Mouse (Mus musculus): ENCODE measurements around the gene Cdkal1. TPM values are rescaled to one million over a fixed set of nuclear protein-coding genes. Genes with fewer than 3 reads are reported as not detected.

The Cdkal1 gene
- polyA plus RNA-seq, 1 experiment = 5.6 TPM

- no peaks in the 10 kb centered on the region for H3K27me3 ChIP-seq (ENCODE audit: control insufficient read depth, insufficient read depth, insufficient read length)
- no peak overlapping the region for H3ac ChIP-seq (ENCODE audit: control insufficient read depth, insufficient read length)
- H3K36me3 ChIP-seq (ENCODE audit: control insufficient read depth, insufficient read depth) = no peaks in the 10 kb centered on the region
- TF ChIP-seq SRF (IDR thresholded peaks at IDR 0.05; ENCODE audit: control insufficient read depth, insufficient read length, low read depth) (no peak), POLR2AphosphoS2 (IDR thresholded peaks at IDR 0.05; ENCODE audit: insufficient read length, low read depth) (no peak), POLR2A (IDR thresholded peaks at IDR 0.05; ENCODE audit: insufficient read length, low read depth) (no peak), MYOD1 (IDR thresholded peaks at IDR 0.05; ENCODE audit: control insufficient read depth in 1 of 3, insufficient read length in 2 of 3, low read depth in 2 of 3) (no peak), MYOG (IDR thresholded peaks at IDR 0.05; ENCODE audit: control insufficient read depth in 1 of 3, insufficient read depth in 1 of 3, insufficient read length in 2 of 3, low read depth in 2 of 3) (no peak), REST (IDR thresholded peaks at IDR 0.05; ENCODE audit: insufficient read depth, insufficient read length) (no peak), TCF3 (IDR thresholded peaks at IDR 0.05; ENCODE audit: insufficient read length, low read depth) (no peak), MAX (IDR thresholded peaks at IDR 0.05; ENCODE audit: low read depth) (no peak), TCF12 (IDR thresholded peaks at IDR 0.05; ENCODE audit: insufficient read depth, poor library complexity, severe bottlenecking) (no peak), E2F4 (IDR thresholded peaks at IDR 0.05; ENCODE audit: insufficient read depth) (no peak), CEBPB (IDR thresholded peaks at IDR 0.05; ENCODE audit: insufficient read depth, poor library complexity, severe bottlenecking) (no peak), USF1 (IDR thresholded peaks at IDR 0.05; ENCODE audit: low read depth) (no peak)
- H3K4me2 ChIP-seq (ENCODE audit: low read depth) = no peak overlapping the region
- no peak overlapping the region for H3K4me3 ChIP-seq
- H3K79me2 ChIP-seq (ENCODE audit: control insufficient read depth, insufficient read depth) = no peaks in the 10 kb centered on the region
These were observed 300.2 kb downstream of the Cdkal1 start for GRCm38 (mm10) chr13:29555160-29555785.

GRCm38 (mm10) chr13:29553792-29554191, 301.7 kb downstream of the Cdkal1 start:
- no peak overlapping the region for H3K4me2 ChIP-seq (ENCODE audit: low read depth)
- TF ChIP-seq REST (IDR thresholded peaks at IDR 0.05; ENCODE audit: insufficient read depth, insufficient read length) (no peak), USF1 (IDR thresholded peaks at IDR 0.05; ENCODE audit: low read depth) (no peak), TCF3 (IDR thresholded peaks at IDR 0.05; ENCODE audit: insufficient read length, low read depth) (no peak), MAX (IDR thresholded peaks at IDR 0.05; ENCODE audit: low read depth) (no peak), POLR2A (IDR thresholded peaks at IDR 0.05; ENCODE audit: insufficient read length, low read depth) (no peak), MYOD1 (IDR thresholded peaks at IDR 0.05; ENCODE audit: control insufficient read depth in 1 of 3, insufficient read length in 2 of 3, low read depth in 2 of 3) (no peak), SRF (IDR thresholded peaks at IDR 0.05; ENCODE audit: control insufficient read depth, insufficient read length, low read depth) (no peak), CEBPB (IDR thresholded peaks at IDR 0.05; ENCODE audit: insufficient read depth, poor library complexity, severe bottlenecking) (no peak), POLR2AphosphoS2 (IDR thresholded peaks at IDR 0.05; ENCODE audit: insufficient read length, low read depth) (no peak), TCF12 (IDR thresholded peaks at IDR 0.05; ENCODE audit: insufficient read depth, poor library complexity, severe bottlenecking) (no peak), E2F4 (IDR thresholded peaks at IDR 0.05; ENCODE audit: insufficient read depth) (no peak), MYOG (IDR thresholded peaks at IDR 0.05; ENCODE audit: control insufficient read depth in 1 of 3, insufficient read depth in 1 of 3, insufficient read length in 2 of 3, low read depth in 2 of 3) (no peak)
- no peak overlapping the region for H3ac ChIP-seq (ENCODE audit: control insufficient read depth, insufficient read length)

GRCm38 (mm10) chr13:29552322-29552870, 303.1 kb downstream of the Cdkal1 start:
- no peak overlapping the region for H3ac ChIP-seq (ENCODE audit: control insufficient read depth, insufficient read length)
- TF ChIP-seq MYOG (IDR thresholded peaks at IDR 0.05; ENCODE audit: control insufficient read depth in 1 of 3, insufficient read depth in 1 of 3, insufficient read length in 2 of 3, low read depth in 2 of 3) (no peak), TCF12 (IDR thresholded peaks at IDR 0.05; ENCODE audit: insufficient read depth, poor library complexity, severe bottlenecking) (no peak), TCF3 (IDR thresholded peaks at IDR 0.05; ENCODE audit: insufficient read length, low read depth) (no peak), MYOD1 (IDR thresholded peaks at IDR 0.05; ENCODE audit: control insufficient read depth in 1 of 3, insufficient read length in 2 of 3, low read depth in 2 of 3) (no peak), MAX (IDR thresholded peaks at IDR 0.05; ENCODE audit: low read depth) (no peak), USF1 (IDR thresholded peaks at IDR 0.05; ENCODE audit: low read depth) (no peak), POLR2AphosphoS2 (IDR thresholded peaks at IDR 0.05; ENCODE audit: insufficient read length, low read depth) (no peak), SRF (IDR thresholded peaks at IDR 0.05; ENCODE audit: control insufficient read depth, insufficient read length, low read depth) (no peak), POLR2A (IDR thresholded peaks at IDR 0.05; ENCODE audit: insufficient read length, low read depth) (no peak), REST (IDR thresholded peaks at IDR 0.05; ENCODE audit: insufficient read depth, insufficient read length) (no peak), E2F4 (IDR thresholded peaks at IDR 0.05; ENCODE audit: insufficient read depth) (no peak), CEBPB (IDR thresholded peaks at IDR 0.05; ENCODE audit: insufficient read depth, poor library complexity, severe bottlenecking) (no peak)

More at GRCm38 (mm10) chr13:29553792-29554191, 301.7 kb downstream of the Cdkal1 start:
- Histone ChIP-seq H3K27me3 (ENCODE audit: control insufficient read depth, insufficient read depth, insufficient read length) (no peaks in the 10 kb centered on the region), H3K36me3 (ENCODE audit: control insufficient read depth, insufficient read depth) (no peaks in the 10 kb centered on the region), H3K4me3 (no peak overlapping the region), H3K79me2 (ENCODE audit: control insufficient read depth, insufficient read depth) (no peaks in the 10 kb centered on the region)

GRCm38 (mm10) chr13:29550886-29551285, 304.6 kb downstream of the Cdkal1 start:
- Histone ChIP-seq H3K27me3 (ENCODE audit: control insufficient read depth, insufficient read depth, insufficient read length) (no peaks in the 10 kb centered on the region), H3K79me2 (ENCODE audit: control insufficient read depth, insufficient read depth) (no peaks in the 10 kb centered on the region), H3K4me2 (ENCODE audit: low read depth) (no peak overlapping the region), H3K36me3 (ENCODE audit: control insufficient read depth, insufficient read depth) (no peaks in the 10 kb centered on the region), H3K4me3 (no peak overlapping the region), H3ac (ENCODE audit: control insufficient read depth, insufficient read length) (no peak overlapping the region)
- no peak for TF ChIP-seq SRF (IDR thresholded peaks at IDR 0.05; ENCODE audit: control insufficient read depth, insufficient read length, low read depth)
- no peak for TF ChIP-seq MYOG (IDR thresholded peaks at IDR 0.05; ENCODE audit: control insufficient read depth in 1 of 3, insufficient read depth in 1 of 3, insufficient read length in 2 of 3, low read depth in 2 of 3)
- no peak for TF ChIP-seq E2F4 (IDR thresholded peaks at IDR 0.05; ENCODE audit: insufficient read depth)
- no peak for TF ChIP-seq TCF3 (IDR thresholded peaks at IDR 0.05; ENCODE audit: insufficient read length, low read depth)
- TF ChIP-seq POLR2AphosphoS2 (IDR thresholded peaks at IDR 0.05; ENCODE audit: insufficient read length, low read depth) = no peak
- no peak for TF ChIP-seq USF1 (IDR thresholded peaks at IDR 0.05; ENCODE audit: low read depth)
- TF ChIP-seq REST (IDR thresholded peaks at IDR 0.05; ENCODE audit: insufficient read depth, insufficient read length) = no peak
- no peak for TF ChIP-seq CEBPB (IDR thresholded peaks at IDR 0.05; ENCODE audit: insufficient read depth, poor library complexity, severe bottlenecking)
- TF ChIP-seq POLR2A (IDR thresholded peaks at IDR 0.05; ENCODE audit: insufficient read length, low read depth) = no peak
- no peak for TF ChIP-seq MAX (IDR thresholded peaks at IDR 0.05; ENCODE audit: low read depth)
- TF ChIP-seq TCF12 (IDR thresholded peaks at IDR 0.05; ENCODE audit: insufficient read depth, poor library complexity, severe bottlenecking) = no peak
- TF ChIP-seq MYOD1 (IDR thresholded peaks at IDR 0.05; ENCODE audit: control insufficient read depth in 1 of 3, insufficient read length in 2 of 3, low read depth in 2 of 3) = no peak

More at GRCm38 (mm10) chr13:29552322-29552870, 303.1 kb downstream of the Cdkal1 start:
- H3K79me2 ChIP-seq (ENCODE audit: control insufficient read depth, insufficient read depth) = no peaks in the 10 kb centered on the region
- no peaks in the 10 kb centered on the region for H3K36me3 ChIP-seq (ENCODE audit: control insufficient read depth, insufficient read depth)
- no peaks in the 10 kb centered on the region for H3K27me3 ChIP-seq (ENCODE audit: control insufficient read depth, insufficient read depth, insufficient read length)
- H3K4me3 ChIP-seq = no peak overlapping the region
- no peak overlapping the region for H3K4me2 ChIP-seq (ENCODE audit: low read depth)

All from myocyte (in vitro differentiated cells).